Mouse (Mus musculus) forebrain, embryonic 16.5 days (tissue): ENCODE measurements around the gene Nbea. TPM values are rescaled to one million over a fixed set of nuclear protein-coding genes. Genes with fewer than 3 reads are reported as not detected.

Experiments used
- ATAC-seq: fragments of 200-750 bp; cut with Nextera tagmentation; 2 replicates; pipeline ENCODE4 v1.8.0; 2017; ENCODE audit warnings: mild to moderate bottlenecking, moderate library complexity
- H3K27ac ChIP-seq: fragments of 300-500 bp; sonication (generic); 2 replicates; pipeline ENCODE4 v1.5.1; 2014; ENCODE audit warnings: low read length, control low read depth
- H3K27me3 ChIP-seq: fragments of 300-500 bp; sonication (generic); replicated peaks from 2 replicates; pipeline ENCODE4 v1.6.1; 2014; ENCODE audit warnings: low read length; ENCODE audit not compliant: control insufficient read depth, insufficient read depth
- H3K36me3 ChIP-seq: fragments of 300-500 bp; sonication (generic); 2 replicates; pipeline ENCODE4 v1.6.1; 2014; ENCODE audit not compliant: control insufficient read depth, insufficient read depth
- H3K4me1 ChIP-seq: fragments of 300-500 bp; sonication (generic); replicated peaks from 2 replicates; pipeline ENCODE4 v1.6.1; 2014; ENCODE audit warnings: low read length; ENCODE audit not compliant: control insufficient read depth, insufficient read depth
- H3K4me2 ChIP-seq: fragments of 300-500 bp; sonication (generic); 2 replicates; pipeline ENCODE4 v1.6.1; 2014; ENCODE audit warnings: mild to moderate bottlenecking, low read length, control low read depth
- H3K4me3 ChIP-seq: fragments of 300-500 bp; sonication (generic); replicated peaks from 2 replicates; pipeline ENCODE4 v1.5.1; 2014; ENCODE audit warnings: mild to moderate bottlenecking, low read length, control low read depth
- H3K9ac ChIP-seq: fragments of 300-500 bp; sonication (generic); replicated peaks from 2 replicates; pipeline ENCODE4 v1.6.1; 2014; ENCODE audit warnings: low read depth, low read length, control low read depth
- H3K9me3 ChIP-seq: fragments of 300-500 bp; sonication (generic); 2 replicates; pipeline ENCODE4 v1.6.1; 2016; ENCODE audit warnings: low read length; ENCODE audit not compliant: control insufficient read depth
- WGBS: fragments of 180-500 bp; shearing (Covaris S2); extraction: QIAGEN DNeasy Blood & Tissue Kit; methylation state at CpG from one replicate; pipeline ENCODE4 v1.1.7; 2014; 5-methylcytosine and 5-hydroxymethylcytosine counted together
- polyA plus RNA-seq: library from polyadenylated mRNA; unstranded; fragments of >200 nt; fragmentation: Nextera tagmentation; extraction: Ambion mirVana; gene quantifications from 2 replicates; pipeline ENCODE4 v1.2.1, GENCODE M21; 2015

Gene Nbea
- polyA plus RNA-seq, 1 experiment from 2014 or later = 62.8 TPM

DNA sequence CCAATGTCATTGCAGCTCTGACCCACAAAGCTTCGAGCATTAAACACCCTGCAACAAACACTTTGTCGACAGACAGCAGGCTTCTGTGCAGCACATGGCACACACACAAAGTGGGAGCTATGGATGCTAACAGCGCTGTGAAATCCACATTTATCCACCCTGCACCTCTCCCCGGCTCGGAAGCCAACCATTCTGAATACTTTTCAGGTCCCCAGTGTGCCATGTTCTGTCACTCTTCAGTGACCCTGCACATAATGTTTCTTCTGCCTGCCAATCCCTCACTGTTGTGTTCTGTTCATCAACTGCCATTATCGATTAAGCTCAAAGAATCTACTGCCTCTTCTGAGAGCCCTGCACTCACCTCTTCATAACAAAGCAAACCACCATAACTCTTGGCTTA is 449.8 kb downstream of the Nbea start:
- H3K4me1 ChIP-seq = no peaks in the 10 kb centered on the region
- H3K4me3 ChIP-seq = no peak overlapping the region
- H3K36me3 ChIP-seq = no peaks in the 10 kb centered on the region
- H3K9ac ChIP-seq = no peak overlapping the region
- H3K4me2 ChIP-seq = no peak overlapping the region
- no peaks in the 10 kb centered on the region for H3K27me3 ChIP-seq
- 64% methylated on average over 6 of the region's 6 CpGs for WGBS
- H3K9me3 ChIP-seq = no peaks in the 10 kb centered on the region
- no peak overlapping the region for H3K27ac ChIP-seq
- ATAC-seq = no peak

DNA sequence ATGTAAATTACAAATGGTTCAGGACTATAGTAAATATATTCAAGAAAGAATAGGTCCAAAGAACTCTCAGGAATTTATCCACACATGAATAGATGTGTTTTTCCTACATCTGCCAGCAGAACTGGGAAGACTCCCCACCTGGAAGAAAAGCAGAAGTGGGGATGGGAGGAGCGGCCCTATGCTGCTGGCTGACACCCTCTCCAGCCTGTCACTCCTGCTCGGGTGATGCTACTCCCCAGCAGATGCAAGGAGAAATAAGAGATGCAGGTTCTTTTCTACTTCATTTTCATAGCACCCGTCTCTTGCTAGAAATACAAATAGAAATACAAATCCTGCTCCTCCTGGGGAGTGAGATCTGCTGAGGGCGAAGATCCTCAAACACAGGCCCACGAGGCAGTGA is 453.0 kb downstream of the Nbea start:
- WGBS = 70% methylated on average over 5 of the region's 5 CpGs
- no peak overlapping the region for H3K27ac ChIP-seq
- H3K4me3 ChIP-seq = no peak overlapping the region
- H3K36me3 ChIP-seq = no peaks in the 10 kb centered on the region
- no peak overlapping the region for H3K9ac ChIP-seq
- H3K27me3 ChIP-seq = no peaks in the 10 kb centered on the region
- H3K4me2 ChIP-seq = no peak overlapping the region
- no peaks in the 10 kb centered on the region for H3K4me1 ChIP-seq
- H3K9me3 ChIP-seq = no peaks in the 10 kb centered on the region
- ATAC-seq = no peak

DNA sequence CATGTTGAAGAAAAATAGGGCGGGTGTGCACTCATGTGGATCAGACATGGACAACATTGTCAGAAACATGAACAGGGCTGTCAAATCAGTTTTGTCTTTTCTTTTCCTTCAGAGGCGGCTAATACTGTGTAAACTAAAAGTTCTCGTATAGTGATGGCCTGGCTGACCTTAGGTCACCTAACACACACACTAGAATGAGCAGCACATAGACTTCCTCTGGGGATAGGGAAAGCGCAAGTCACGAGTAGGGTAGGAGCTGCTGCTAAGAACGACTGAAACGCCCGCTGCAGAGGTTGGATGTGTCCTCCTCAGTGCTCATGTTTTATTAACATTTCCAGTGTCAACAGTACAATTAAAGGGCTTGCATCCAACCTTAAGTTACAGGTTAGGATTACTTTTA is 453.4 kb downstream of the Nbea start:
- Histone ChIP-seq H3K4me3 (no peak overlapping the region), H3K4me1 (no peaks in the 10 kb centered on the region), H3K27ac (no peak overlapping the region), H3K9me3 (no peaks in the 10 kb centered on the region), H3K27me3 (no peaks in the 10 kb centered on the region), H3K4me2 (no peak overlapping the region), H3K9ac (no peak overlapping the region), H3K36me3 (no peaks in the 10 kb centered on the region)
- WGBS = 81% methylated on average over 8 of the region's 8 CpGs
- ATAC-seq = no peak

DNA sequence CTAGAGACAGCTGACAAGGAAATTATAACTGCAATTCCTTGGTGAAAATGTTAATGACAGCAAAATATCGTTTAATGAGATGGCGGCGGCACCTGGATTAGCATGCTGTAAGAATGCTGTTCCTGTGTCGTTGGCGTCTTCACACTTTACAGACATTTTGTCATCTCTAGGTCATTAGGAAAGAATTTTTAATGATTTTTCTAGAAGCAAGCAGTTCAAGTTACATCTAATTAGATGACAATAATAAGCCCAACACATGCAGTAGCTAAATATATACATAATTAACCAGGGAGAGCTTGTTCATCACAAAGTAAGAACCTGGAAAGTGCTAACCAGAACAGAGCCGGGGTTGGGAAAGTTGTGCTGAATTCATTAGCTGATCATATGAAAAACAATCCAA is 469.2 kb downstream of the Nbea start:
- H3K4me1 ChIP-seq = peaks cover 6% of the 10 kb centered on the region; the same call in 1 of the 2 replicates
- H3K9ac ChIP-seq = no peak overlapping the region
- peaks cover 10% of the 10 kb centered on the region for H3K36me3 ChIP-seq
- 26% methylated on average over 6 of the region's 6 CpGs for WGBS
- H3K4me2 ChIP-seq = no peak overlapping the region
- no peaks in the 10 kb centered on the region for H3K27me3 ChIP-seq
- ATAC-seq = peak; percentile 81
- H3K9me3 ChIP-seq = no peaks in the 10 kb centered on the region
- H3K4me3 ChIP-seq = no peak overlapping the region
- no peak overlapping the region for H3K27ac ChIP-seq

DNA sequence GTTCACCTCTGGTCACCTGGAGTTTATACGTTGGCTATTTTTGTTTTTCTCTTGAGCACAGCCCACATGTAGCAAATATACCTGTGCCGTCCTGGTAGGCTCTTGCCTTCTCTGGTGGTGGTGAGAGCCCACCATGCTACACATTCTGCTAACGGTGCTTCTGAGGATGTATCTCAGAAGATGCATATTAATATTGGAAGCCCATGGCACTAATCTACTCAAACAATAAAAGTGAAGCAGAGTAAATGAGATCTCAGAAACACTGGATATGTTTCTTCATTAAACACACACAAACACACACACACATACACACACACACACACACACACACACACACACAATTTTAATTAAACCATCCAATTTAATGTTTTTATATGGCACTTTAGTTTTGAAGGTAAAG is 469.6 kb downstream of the Nbea start:
- no peak overlapping the region for H3K27ac ChIP-seq
- ATAC-seq = no peak
- H3K9ac ChIP-seq = no peak overlapping the region
- H3K27me3 ChIP-seq = no peaks in the 10 kb centered on the region
- no peak overlapping the region for H3K4me3 ChIP-seq
- peaks cover 11% of the 10 kb centered on the region for H3K36me3 ChIP-seq
- H3K9me3 ChIP-seq = no peaks in the 10 kb centered on the region
- H3K4me1 ChIP-seq = peaks cover 6% of the 10 kb centered on the region; the same call in 1 of the 2 replicates
- WGBS = 71% methylated on average over 3 of the region's 3 CpGs
- H3K4me2 ChIP-seq = no peak overlapping the region

DNA sequence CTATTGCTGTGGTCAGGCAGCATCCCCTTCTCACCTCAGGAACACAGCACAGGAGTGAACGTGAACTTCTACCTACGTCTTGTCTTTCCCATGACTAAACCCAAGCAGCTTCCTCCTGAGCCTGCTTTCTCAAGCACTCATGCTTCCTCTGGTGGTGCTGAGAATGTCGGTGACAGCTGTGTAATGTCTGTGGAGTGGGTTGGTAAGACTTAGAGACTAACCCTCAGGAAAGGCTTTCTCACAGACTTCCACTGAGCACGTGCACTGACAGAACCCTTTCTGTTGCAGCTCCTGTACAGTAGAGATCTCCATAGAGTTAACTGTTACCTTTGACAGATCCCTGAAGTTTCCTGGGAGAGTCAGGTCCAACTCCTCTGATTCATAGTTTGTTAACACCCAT is 473.2 kb downstream of the Nbea start:
- no peak overlapping the region for H3K4me3 ChIP-seq
- no peak overlapping the region for H3K27ac ChIP-seq
- peaks cover 14% of the 10 kb centered on the region for H3K36me3 ChIP-seq
- H3K4me2 ChIP-seq = no peak overlapping the region
- H3K27me3 ChIP-seq = no peaks in the 10 kb centered on the region
- 96% methylated on average over 4 of the region's 4 CpGs for WGBS
- no peak overlapping the region for H3K9ac ChIP-seq
- ATAC-seq = no peak
- H3K4me1 ChIP-seq = peaks cover 6% of the 10 kb centered on the region; the same call in 1 of the 2 replicates
- no peaks in the 10 kb centered on the region for H3K9me3 ChIP-seq

DNA sequence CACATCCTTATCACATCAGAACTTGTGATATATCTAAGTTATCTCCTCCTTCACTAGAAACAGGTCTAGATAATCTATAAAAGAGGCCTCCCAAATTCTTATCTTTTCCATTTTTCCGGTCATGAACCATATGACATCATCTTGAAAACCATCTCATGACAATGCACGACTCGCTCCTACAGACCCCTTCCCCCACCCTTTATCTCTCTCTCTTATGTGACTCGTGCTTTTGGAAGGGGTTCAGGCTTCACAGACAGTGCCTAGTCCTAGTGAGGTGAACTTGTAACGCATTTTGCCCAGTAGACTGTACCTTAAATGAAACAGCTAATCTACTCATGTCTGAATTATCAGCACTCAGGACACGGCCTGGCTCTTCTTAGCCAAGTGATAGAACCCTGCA is 481.9 kb downstream of the Nbea start:
- no peak overlapping the region for H3K27ac ChIP-seq
- no peaks in the 10 kb centered on the region; the same call in 1 of the 2 replicates for H3K4me1 ChIP-seq
- 87% methylated on average over 6 of the region's 6 CpGs for WGBS
- H3K4me3 ChIP-seq = no peak overlapping the region
- H3K4me2 ChIP-seq = no peak overlapping the region
- no peaks in the 10 kb centered on the region for H3K27me3 ChIP-seq
- ATAC-seq = no peak
- H3K9ac ChIP-seq = no peak overlapping the region
- H3K36me3 ChIP-seq = peaks cover 2% of the 10 kb centered on the region; the same call in 1 of the 2 replicates
- H3K9me3 ChIP-seq = no peaks in the 10 kb centered on the region

DNA sequence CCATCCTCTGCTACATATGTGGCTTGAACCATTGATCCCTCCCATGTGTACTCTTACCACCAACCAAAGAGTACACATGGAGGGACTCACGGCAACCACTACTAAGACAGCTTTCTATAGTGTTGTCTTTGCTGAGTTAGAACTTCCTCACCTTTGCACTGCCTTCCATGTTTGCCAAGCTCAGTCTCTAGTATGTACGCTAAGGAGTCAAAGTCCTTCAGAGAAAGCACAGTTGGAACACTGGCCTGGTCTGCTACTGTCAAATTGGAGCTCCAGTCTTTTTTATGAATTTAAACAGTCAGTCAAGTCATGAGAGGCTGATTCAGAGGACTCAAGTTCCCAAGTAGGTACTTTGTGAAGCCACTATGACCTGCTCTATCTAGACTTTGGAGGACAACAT is 486.3 kb downstream of the Nbea start:
- no peaks in the 10 kb centered on the region; the same call in 1 of the 2 replicates for H3K4me1 ChIP-seq
- 95% methylated on average over 2 of the region's 2 CpGs for WGBS
- no peaks in the 10 kb centered on the region for H3K9me3 ChIP-seq
- H3K4me2 ChIP-seq = no peak overlapping the region
- no peaks in the 10 kb centered on the region for H3K27me3 ChIP-seq
- no peak overlapping the region for H3K4me3 ChIP-seq
- H3K9ac ChIP-seq = no peak overlapping the region
- H3K27ac ChIP-seq = no peak overlapping the region
- H3K36me3 ChIP-seq = peaks cover 4% of the 10 kb centered on the region
- no peak for ATAC-seq

DNA sequence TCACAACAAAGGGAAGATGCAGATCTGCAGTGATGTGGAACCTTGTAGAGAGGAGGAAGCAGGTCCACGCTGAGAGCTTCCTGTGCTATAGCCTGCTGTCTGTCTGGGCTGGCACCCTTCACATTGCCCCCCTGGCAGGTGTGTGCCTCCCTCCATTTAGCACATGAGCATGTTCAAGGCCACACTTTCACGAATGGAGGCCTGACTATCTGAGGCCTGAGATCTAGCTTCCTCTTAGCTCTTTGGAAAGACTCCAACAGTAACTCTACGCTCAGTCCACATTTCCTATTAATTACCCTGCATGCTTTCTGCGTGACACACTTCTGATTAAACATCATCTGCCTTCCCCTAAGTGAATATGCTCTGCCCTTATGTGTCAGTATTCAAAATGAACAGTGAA is 490.4 kb downstream of the Nbea start:
- no peak overlapping the region for H3K4me3 ChIP-seq
- H3K9me3 ChIP-seq = no peaks in the 10 kb centered on the region
- H3K27ac ChIP-seq = no peak overlapping the region
- no peak overlapping the region for H3K4me2 ChIP-seq
- ATAC-seq = no peak
- no peak overlapping the region for H3K9ac ChIP-seq
- no peaks in the 10 kb centered on the region; the same call in 1 of the 2 replicates for H3K4me1 ChIP-seq
- 47% methylated on average over 4 of the region's 4 CpGs for WGBS
- H3K36me3 ChIP-seq = peaks cover 4% of the 10 kb centered on the region
- H3K27me3 ChIP-seq = no peaks in the 10 kb centered on the region

DNA sequence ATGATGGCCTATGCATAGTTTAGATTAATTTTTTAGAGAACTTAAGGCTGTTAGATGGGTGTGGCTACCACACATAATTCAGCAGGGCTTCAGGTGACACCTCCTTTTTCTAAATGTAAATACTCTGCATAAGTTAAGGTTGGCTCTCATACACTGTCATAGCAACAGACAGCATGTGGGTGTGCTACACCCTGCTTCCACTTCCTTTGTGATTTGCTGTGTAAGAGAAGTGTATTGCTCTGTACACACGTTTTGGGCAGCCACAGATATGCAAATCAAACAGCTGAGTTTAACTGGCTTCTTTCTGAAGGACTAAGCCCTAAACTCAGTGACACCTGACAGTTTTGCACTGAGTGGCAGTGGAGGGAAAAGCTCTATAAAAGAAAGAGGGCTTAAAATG is 495.4 kb downstream of the Nbea start:
- 5% methylated on average over 1 of the region's 1 CpGs for WGBS
- Histone ChIP-seq H3K9me3 (no peaks in the 10 kb centered on the region), H3K27ac (no peak overlapping the region), H3K27me3 (no peaks in the 10 kb centered on the region), H3K4me1 (peaks cover 18% of the 10 kb centered on the region), H3K4me3 (no peak overlapping the region), H3K4me2 (no peak overlapping the region), H3K9ac (no peak overlapping the region), H3K36me3 (no peaks in the 10 kb centered on the region)
- ATAC-seq = no peak
